Mouse (Mus musculus): ENCODE data around the gene Alox12e. TPM values are rescaled to one million over a fixed set of nuclear protein-coding genes. Genes with fewer than 3 reads are reported as not detected.
"Not testable (repeated sequence)": the region's sequence is repeated elsewhere in the genome, so short reads cannot be mapped to it uniquely, and the experiment has no call there.

Alox12e gene
- total RNA-seq (2021), result under 1 TPM; 0.19 to 0.40 TPM
- long read RNA-seq, experiment 1, partial matches to known transcripts, result 0 of 1 reads
- long read RNA-seq, experiment 1, other reads (novel, unspliced or antisense), result 1 of 1 reads
- long read RNA-seq, experiment 2, result 0 reads

DNA sequence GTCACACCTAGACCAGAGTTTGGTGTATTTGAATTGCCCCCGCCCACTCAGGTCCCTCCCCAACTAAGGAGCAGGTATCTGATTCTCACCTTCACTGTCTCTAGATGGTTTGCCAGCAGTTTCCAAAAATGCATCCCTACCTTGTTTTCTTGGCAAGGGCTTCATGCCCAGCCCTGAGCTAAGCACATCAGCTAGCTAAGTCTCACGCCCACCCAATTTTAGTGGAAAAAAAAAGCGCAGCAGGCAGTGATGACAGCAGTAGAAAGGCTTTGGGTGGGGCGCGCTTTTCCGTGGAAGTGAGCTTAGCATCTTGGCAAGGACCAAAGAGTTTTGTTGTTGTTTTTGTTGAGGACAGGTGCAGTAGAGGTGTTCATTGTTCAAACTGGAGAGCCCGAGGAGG, at the start of gene Alox12e:
Gene Alox12e, minus strand, starts transcription at position 101 of the 400 bp plus-strand sequence.
- no peak for DNase-seq (ENCODE audit: low spot score in 2 of 2)

DNA sequence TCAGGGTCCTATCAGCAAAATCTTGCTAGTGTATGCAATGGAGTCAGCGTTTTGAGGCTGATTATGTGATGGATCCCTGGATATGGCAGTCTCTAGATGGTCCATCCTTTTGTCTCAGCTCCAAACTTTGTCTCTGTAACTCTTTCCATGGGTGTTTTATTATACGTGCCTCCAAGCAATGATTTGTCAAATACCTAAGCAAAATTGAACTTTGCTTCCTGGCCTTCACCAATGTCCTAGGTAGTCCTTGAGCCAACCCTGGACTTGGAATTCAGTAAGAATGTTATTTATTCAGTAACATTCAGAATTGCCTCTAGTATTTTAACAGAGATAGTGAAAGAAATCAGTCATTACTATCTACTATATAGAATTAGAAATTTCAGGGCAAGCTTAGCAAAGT, 46.2 kb upstream of the Alox12e start:
- not testable (repeated sequence) for DNase-seq (ENCODE audit: low spot score in 2 of 2)

DNA sequence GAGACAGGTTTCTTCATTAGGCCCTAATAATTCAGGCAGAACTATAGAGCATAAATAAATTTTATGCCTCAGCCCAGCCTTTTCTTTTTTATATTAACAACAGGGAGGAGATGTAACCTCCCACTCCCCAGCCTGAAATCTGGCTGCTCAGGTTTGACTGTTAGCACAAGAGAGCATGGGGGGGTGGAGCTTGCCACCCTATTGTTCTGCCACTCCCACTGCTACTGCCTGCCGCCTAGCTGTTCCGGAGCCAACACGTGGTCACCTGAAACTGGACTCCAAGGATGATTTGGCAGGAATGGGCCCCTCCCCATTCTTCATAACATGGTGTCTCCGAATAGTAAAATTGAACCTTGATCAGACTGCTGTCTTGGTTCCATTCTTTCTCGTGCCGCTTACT, 45.3 kb upstream of the Alox12e start:
- not testable (repeated sequence) for DNase-seq (ENCODE audit: low spot score in 2 of 2)

DNA sequence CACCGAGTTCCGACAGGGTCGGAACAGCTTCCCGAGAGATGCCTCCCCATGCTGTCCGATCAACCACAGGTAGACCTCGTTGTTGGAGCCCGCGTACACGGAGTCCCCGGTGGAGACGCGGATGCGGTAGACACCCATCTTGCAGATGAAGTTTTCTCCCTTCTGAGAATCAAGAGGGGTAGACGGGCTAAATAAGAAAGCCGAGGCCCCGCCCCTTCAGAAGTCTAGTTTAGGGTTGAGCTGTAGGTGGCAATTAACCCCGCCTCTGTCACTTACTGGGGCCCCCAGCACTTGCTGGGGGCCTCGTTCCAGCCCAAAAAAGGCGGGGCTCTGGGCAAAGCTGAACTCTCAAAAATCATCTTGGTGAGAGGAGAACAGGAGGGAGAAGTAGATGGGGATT, 29.4 kb upstream of the Alox12e start, which contains the start of gene Alox15:
Gene Alox15, minus strand, starts transcription at position 164 of the 400 bp plus-strand sequence.
- DNase-seq (ENCODE audit: low spot score in 2 of 2), result no peak

DNA sequence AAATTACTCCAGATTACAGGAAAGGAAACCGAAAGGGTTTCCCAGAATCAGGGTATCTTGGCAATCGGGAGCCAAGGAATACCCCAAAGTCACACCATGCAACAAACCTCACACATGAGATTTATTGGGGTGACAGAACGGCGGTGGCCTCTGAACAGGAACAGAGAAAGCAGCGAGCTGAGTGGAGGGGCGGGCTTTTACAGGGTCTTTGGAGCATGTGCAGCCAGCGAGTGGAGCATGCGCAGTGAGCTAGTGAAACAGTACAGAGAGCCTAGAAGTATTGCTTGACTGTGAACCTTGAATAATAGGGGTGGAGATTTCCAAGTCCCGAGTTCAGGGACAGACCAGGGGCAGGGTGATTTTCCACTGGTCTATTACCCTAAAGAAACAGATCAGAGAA, 26.2 kb upstream of the Alox12e start:
- no peak for DNase-seq (ENCODE audit: low spot score in 2 of 2)

DNA sequence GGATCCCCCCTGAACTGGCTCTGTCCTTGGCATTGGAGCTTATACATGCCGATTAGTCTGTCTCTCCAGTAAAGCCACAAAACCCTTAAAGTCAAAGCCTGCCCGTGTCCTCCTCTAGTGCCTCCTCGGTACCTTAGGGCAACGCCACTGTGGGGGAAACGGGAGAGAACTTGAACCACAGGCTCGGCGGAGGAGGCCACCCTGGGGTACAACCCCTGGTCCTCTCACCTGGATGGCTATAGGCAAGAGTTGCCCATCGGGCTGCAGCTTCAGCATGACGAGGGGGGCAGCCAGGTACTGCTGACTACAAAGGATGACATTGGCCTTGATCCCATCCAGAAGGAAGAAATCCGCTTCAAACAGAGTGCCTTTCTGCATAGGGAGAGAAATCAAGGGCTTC, 25.4 kb upstream of the Alox12e start:
- no peak for DNase-seq (ENCODE audit: low spot score in 2 of 2)

DNA sequence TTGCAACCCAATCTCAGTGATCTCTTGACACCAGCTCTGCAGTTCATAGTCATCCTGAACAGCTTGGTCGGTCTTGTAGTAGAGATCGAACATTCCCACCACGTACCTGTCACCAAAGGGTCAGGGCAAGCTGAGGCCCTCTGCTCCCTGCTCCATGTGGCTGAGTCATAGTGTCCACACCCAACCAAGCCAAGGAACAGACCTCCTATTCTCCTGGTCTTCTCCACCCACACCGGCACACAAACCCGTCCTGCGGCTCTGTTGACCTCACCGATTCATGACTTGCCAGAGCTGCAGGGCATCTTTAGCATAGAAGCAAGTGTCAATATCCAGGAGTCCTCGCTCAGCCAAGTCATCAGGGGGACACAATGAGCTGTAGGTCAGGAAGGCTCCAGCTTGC, 23.1 kb upstream of the Alox12e start:
- DNase-seq (ENCODE audit: low spot score in 2 of 2), result no peak

DNA sequence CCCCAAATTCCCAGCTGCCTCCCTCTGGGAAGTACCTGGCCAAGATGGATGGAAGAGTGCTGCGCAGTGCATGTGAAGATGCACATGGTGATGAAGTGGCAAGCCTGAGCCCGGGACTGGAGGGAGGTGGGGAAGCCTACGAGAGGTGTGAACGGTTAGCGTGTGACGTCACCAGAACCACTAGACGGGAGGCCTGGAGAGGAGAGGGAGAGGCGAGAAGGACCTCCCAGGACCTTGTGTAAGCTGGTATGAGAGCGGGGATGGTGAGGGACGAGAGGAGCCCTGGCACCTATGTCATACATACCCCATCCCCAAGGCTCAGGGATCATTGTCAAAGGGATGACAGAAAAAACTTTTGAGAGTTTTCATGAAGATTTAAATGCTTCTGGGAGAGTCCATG, 22.6 kb upstream of the Alox12e start:
- DNase-seq (ENCODE audit: low spot score in 2 of 2), result no peak

DNA sequence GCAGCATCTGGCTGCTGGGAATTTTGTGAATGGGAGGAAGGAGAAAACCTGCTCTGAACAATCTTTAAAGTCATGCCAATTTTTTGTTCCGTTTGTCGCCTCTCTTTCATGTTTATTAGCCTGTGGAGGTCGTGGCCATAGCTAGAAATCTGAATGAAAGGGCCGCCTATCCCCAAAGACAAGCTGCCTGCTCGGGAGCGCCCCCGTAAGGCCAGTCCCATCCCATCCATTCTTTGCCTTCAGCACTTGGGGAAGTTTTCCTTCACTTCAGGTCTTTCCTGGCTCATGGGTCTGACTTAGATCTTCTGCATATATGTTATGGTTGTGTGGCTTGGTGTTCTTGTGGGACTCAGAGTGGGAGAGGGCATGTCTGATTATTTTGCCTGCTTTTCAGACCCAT, 17.1 kb upstream of the Alox12e start:
- no peak for DNase-seq (ENCODE audit: low spot score in 2 of 2)

DNA sequence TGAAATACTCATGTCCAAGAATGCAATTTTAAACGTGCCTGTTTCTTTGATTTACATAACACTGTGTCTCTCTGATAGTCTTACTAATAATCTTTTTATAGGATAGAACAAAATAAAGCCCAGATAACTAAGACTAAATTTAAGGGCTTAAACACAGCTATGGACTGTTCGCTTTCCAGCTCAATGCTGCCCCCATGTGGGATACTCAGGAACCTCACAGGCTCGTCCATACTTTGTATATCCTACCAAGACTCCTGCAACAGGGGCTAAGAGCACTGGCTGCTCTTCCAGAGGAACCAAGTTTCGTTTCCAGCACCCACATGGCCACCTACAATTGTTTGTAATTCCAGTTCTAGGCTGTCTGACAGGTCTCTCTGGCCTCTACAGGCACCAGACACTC, 12.0 kb upstream of the Alox12e start:
- peak; percentile 40 to 73 for DNase-seq (ENCODE audit: low spot score in 2 of 2)

DNA sequence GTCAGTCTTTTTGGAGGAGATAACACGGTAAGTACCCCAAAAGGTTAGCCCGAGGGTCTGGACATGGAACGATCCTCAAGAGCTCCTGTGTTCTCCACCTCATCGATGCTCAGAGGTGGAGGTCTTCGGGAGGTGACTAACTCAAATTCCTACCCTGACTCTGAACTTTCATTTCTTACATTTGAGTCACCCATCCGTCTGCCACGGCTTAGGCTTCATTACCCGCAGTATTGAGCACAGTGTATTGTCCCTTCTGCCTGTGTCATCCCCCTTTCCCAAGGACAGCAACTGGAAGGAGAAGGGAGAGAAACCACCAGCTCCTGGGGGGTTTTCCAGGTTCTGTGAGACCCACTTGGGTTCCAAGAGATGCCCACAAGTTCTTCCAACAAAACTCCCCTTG, 2.3 kb upstream of the Alox12e start:
- DNase-seq (ENCODE audit: low spot score in 2 of 2), result no peak

DNA sequence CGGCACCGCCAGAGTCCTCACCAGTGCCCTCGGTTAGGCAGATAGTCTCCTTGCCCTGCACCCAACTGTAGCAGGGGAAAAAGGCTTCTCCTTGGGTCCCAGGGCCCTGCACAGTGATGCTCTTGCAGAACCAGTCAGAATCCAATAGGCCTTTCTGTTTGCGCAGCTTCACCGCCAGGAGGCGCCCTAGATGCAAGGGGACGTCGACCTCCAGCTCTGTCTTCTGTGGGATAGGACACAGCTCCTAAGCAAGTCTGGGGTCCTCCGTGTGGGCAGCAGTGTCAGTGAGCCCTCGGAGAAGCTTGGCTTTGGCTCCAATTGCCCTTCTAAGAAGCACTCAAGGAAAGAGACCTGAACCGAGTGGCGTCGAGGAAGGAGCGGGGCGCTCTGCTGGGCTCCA, 764 bp downstream of the Alox12e start:
- peak in 1 of 2 experiments; percentile 36 for DNase-seq (ENCODE audit: low spot score in 2 of 2)

DNA sequence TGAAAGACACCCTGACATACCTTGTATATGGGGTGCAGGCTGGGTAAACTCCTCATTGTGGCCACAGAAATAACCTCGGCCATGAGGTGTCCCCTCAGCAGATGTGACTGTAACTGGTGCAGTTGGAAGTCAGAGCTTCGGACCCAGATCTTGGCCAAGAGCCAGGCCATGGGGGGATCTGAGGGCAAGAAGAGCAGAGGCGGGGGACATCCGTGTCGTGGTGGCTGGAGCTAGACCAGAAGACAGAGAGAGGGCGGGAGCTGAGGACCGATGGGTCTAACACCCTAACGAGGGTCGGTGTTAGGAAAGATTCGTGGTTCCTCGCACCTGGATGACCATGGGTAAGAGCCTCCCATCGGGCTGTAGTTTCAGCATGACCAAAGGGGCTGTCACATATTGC, 2.8 kb downstream of the Alox12e start:
- no peak for DNase-seq (ENCODE audit: low spot score in 2 of 2)

DNA sequence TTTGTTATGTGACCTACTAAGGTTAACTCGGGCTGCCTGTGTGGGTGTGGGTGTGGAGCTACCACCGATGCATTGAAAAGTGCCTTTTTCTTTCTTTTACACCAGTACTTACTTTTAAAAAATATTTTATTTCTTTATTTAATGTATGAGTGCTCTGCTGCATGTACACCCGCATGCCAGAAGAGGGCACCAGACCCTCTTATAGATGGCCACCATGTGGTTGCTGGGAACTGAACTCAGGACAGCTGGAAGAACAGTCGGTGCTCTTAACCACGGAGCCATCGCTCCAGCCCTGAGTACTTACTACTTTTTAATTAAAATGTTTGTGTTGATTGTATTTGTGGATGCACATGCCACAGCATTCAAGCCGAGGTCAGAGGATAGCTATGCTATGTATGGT, 8.6 kb downstream of the Alox12e start:
- DNase-seq (ENCODE audit: low spot score in 2 of 2), result no peak

DNA sequence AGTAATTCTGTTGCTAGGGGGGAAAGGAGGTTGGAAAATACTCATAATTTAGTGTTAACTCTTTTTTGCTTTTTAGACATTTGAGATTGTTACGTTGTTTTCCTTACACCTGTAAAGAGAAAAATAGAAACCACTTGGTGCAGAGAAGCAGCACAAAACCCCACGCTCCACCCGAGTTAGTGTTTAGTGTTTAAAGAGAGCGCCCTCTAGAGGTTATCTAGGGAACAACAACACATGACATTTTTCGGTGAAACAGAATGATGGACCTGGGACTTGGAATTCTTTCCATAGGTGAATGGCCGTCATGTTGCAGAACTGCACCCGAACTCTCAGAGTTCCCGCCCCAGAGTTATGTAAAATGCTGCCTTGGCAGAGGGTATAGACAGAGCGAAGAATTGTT, 13.1 kb downstream of the Alox12e start:
- peak; percentile 36 to 38 for DNase-seq (ENCODE audit: low spot score in 2 of 2)

DNA sequence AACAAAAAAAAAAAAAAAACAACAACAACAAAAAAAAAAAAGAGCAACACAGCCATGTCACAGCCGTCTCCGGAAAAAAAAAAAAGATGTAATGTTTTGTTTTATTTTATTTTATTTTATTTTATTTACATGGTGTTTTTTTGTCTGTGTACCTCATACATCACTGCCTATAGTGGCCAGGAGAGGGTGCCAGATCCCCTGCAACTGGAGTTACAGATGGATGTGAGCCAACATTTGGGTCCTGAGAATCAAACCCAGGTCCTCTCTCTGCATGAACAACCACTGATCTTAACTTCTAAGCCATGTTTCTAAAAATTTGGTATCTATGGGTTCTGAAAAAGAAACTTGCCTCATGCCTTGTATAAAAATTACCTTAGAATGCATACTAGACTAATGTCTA, 14.1 kb downstream of the Alox12e start:
- no peak for DNase-seq (ENCODE audit: low spot score in 2 of 2)

DNA sequence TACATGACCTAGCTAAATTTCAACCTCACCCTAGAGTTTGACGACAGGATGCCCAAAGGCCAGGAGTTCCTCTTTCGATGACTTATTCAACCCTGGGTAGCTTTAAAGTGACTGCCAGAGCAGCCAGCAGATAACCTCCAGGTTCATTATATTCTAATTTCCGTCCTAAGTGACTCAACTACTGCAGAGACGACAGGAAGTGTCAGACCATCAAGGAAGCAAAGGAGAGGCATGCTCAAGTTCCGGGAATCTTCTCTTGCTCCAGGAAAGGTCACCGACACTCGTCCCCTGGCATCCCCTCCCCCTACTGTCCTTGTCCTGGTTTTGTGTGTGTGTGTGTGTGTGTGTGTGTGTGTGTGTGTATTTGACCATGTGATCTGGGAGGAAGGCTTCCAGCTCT, 16.3 kb downstream of the Alox12e start:
- DNase-seq (ENCODE audit: low spot score in 2 of 2), result no peak

DNA sequence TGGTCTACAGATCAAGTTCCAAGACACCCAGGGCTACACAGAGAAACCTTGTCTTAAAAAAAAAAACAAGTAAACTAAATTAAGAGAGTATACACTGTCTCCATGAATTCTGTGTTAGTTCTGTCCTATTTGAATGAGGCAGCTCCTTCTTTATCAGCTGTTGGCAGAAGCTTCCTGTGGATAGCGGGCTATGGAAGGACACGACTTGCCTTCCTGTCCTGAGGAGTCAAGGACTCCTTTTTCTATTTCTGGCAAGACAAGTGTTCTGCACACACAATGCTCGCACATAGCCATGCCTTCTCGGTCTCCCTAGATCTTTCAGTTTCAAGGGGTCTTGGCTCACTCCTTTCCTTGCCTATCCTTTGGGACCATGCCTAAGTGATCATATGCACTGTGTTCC, 20.1 kb downstream of the Alox12e start:
- no peak for DNase-seq (ENCODE audit: low spot score in 2 of 2)

DNA sequence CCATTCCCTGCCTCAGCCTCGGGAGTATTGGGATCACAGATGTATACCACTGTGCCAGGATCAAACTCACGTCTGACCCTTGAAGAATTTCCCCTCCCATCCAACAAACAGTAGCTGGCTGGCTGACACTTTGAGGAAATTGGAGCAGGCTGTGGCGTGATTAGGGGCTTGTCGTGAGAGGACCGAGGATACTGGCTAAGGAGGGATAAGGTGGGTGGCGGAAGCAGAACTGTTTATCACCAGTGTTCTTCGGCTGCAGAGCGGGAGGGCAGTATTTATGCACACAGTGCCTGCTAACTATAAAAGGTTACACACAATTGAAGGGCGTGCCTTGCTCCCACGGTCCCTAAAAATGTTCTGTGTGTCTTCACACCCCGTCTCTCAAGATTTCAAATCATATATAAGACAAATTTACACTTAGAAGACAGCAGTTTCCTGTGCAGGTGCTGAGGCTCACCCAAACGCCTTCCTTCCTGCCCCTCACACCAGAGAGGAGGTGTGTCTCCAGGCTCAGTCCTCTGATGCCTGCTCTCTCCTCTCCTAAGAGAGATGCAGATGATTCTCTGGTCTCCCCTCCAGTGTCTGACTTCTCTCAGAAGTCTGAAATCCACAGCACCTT, 24.5 kb downstream of the Alox12e start:
- no peak for DNase-seq (ENCODE audit: low spot score in 2 of 2)

DNA sequence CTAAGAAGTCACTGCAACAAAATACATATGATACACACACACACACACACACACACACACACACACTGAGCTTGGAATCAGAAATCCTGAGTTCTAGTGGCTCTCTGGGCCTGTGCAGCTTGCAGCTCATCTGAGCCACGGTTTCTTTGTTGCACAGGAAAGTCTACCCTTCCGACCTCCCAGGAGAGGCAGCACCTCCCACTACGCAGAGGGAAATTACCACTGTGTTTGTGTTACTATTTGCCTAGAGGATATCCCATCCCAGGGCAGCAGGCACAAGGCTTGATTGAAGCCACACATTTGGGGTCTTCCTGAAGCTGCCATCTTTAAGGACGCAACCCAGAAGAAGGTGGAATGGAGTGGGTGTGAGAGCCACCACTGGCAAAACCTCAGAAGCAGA, 25.0 kb downstream of the Alox12e start:
- DNase-seq (ENCODE audit: low spot score in 2 of 2), result no peak

DNA sequence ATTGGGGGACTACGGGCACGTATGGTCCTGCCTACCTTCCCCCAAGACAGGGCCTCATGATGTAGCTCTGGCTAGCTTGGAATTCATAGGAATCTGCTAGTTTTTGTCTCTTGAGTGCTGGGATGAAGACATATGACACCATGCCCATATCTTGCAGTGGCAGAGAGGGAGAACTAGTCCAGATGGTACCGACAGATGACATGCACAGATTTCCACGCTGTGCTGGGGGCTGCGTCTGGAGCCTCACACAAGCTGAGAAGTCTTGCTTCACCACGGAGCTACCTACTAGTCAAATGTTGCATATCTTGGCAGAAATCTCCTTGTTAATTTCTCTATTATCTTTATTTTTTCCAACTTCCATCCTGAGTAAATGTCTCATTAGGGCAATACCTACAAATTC, 28.5 kb downstream of the Alox12e start:
- peak in 1 of 2 experiments; percentile 22 for DNase-seq (ENCODE audit: low spot score in 2 of 2)

DNA sequence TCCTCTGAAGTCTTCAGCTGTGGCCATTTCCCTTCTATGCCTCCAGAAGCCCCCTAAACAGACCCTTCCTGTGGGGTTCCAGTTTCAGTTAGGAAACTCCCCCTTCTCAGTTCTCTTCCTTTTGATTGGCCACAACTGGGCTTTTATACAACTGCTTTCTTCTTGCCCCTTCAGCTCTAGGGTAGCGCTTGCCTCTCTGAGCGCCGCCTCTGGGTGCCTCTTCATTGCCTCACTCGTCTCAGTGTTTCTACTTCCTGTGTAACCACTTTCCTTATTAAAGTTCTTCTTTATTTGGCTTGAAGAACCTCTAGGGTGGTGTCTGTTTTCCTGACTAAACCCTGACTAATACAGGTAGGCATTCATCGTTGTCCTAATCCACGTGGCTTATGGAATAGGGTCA, 31.2 kb downstream of the Alox12e start:
- DNase-seq (ENCODE audit: low spot score in 2 of 2), result no peak

DNA sequence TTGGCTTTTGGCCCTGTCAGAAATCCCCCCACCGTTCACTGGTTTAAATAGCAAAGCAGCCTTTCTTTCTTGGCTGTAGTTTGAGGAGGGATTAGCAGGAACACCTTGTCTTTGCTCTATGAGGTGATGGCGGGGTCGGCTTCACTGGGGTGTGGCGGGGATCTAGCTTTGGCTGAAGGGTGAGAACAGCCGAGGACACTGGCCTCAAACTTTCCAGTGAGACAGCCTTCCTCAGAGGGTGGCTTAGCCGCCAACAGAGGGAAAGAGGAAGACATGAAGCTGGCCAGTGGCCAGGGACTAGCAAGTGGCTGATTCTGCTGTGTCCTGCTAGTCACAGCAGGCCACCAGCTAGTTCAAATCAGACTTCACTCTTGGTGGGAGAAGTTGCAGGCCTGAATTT, 33.2 kb downstream of the Alox12e start:
- no peak for DNase-seq (ENCODE audit: low spot score in 2 of 2)
